Mouse (Mus musculus) forebrain, embryonic 12.5 days (tissue): ENCODE measurements around the gene Zswim3. TPM values are rescaled to one million over a fixed set of nuclear protein-coding genes. Genes with fewer than 3 reads are reported as not detected.
"Not testable (repeated sequence)": the region's sequence is repeated elsewhere in the genome, so short reads cannot be mapped to it uniquely, and the experiment has no call there.

ENCODE experiments used
- ATAC-seq: fragments of 200-750 bp; cut with Nextera tagmentation; 2 replicates; pipeline ENCODE4 v1.8.0; 2017; ENCODE audit warnings: moderate TSS enrichment; ENCODE audit not compliant: low FRiP score
- H3K27ac ChIP-seq: fragments of 300-500 bp; sonication (generic); 2 replicates; pipeline ENCODE4 v1.5.1; 2016; ENCODE audit warnings: mild to moderate bottlenecking
- H3K27me3 ChIP-seq: fragments of 300-500 bp; sonication (generic); 2 replicates; pipeline ENCODE4 v1.6.1; 2016; ENCODE audit warnings: mild to moderate bottlenecking
- H3K36me3 ChIP-seq: fragments of 300-500 bp; sonication (generic); replicated peaks from 2 replicates; pipeline ENCODE4 v1.6.1; 2016; ENCODE audit warnings: mild to moderate bottlenecking
- H3K4me1 ChIP-seq: fragments of 300-500 bp; sonication (generic); 2 replicates; pipeline ENCODE4 v1.6.1; 2016
- H3K4me2 ChIP-seq: fragments of 300-500 bp; sonication (generic); 2 replicates; pipeline ENCODE4 v1.6.1; 2016; ENCODE audit warnings: mild to moderate bottlenecking, moderate library complexity
- H3K4me3 ChIP-seq: fragments of 300-500 bp; sonication (generic); replicated peaks from 2 replicates; pipeline ENCODE4 v1.5.1; 2016; ENCODE audit warnings: mild to moderate bottlenecking
- H3K9ac ChIP-seq: fragments of 300-500 bp; sonication (generic); 2 replicates; pipeline ENCODE4 v1.6.1; 2016; ENCODE audit warnings: mild to moderate bottlenecking
- H3K9me3 ChIP-seq: fragments of 300-500 bp; sonication (generic); 2 replicates; pipeline ENCODE4 v1.6.1; 2016
- WGBS: fragments of 180-500 bp; shearing (Covaris S2); methylation state at CpG from one replicate; pipeline ENCODE4 v1.1.7; 2016; 5-methylcytosine and 5-hydroxymethylcytosine counted together
- polyA plus RNA-seq: library from polyadenylated mRNA; unstranded; fragments of >200 nt; fragmentation: Nextera tagmentation; extraction: Ambion mirVana; gene quantifications from 2 replicates; pipeline ENCODE4 v1.2.1, GENCODE M21; 2016

Gene Zswim3
- polyA plus RNA-seq, 1 experiment from 2014 or later = 10.7 TPM

DNA sequence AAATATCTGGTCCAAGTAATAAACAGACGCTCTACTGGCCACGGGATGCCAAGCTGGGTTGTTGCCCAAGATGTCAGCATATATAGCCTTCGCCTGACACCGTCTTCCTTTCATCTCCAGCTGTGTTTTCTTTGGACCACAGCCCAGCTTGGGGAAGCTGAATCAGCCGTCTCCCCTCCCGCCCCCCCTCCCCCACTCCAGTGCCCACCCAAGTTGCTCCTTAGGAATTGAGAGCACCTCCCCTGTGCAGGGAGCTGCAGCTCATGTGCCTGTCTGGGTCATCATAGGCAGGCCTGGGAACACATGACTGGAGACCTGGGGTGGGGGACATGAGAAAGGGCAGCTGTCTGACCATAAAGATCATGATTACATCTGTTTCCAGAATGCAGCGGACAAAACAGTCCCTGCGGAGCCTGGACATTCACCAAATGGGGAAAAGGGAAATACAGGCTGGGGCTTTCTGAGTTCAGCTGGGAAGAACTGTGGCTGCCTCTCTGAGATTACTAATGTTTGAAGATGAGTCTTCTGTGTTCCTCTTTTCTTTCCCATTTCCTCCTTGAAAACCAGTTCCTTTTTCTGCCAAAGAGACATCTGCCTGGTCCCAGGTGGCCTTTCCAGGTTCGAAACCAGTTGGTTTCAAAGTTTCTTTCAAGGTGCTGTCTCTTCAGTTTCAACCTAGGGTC lies 57.4 kb downstream of the Zswim3 start:
- peaks cover 38% of the 10 kb centered on the region for H3K27me3 ChIP-seq
- H3K9me3 ChIP-seq = no peaks in the 10 kb centered on the region
- H3K27ac ChIP-seq = 0 out of 2 replicates have a peak overlapping the region, but pooled peaks have one; percentile 32
- 59% methylated on average over 9 of the region's 9 CpGs for WGBS
- H3K36me3 ChIP-seq = no peaks in the 10 kb centered on the region
- peaks cover 13% of the 10 kb centered on the region for H3K4me1 ChIP-seq
- ATAC-seq = no peak
- H3K4me3 ChIP-seq = no peak overlapping the region
- H3K4me2 ChIP-seq = no peak overlapping the region
- no peak overlapping the region for H3K9ac ChIP-seq

DNA sequence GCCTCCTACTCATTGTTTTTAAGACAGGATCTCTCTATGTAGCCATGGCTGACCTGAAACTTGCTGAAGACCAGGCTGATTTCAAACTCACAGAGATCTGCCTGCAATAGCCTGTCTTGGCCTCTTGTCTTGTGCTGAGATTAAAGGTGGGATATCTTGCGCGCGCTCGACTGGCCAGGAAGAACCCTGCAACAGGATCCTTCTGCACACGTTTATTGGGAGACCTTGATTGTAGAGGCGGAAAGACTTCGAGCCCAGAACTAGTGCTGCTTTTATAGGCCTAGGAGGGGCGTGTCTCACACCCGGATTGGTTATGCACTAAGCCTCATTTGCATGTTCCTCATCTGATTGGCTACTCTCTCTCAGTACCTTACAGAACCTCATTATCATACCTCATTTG lies 58.5 kb downstream of the Zswim3 start:
- not testable (repeated sequence) for H3K9ac ChIP-seq, ATAC-seq, H3K4me1 ChIP-seq, H3K9me3 ChIP-seq, H3K36me3 ChIP-seq, H3K4me3 ChIP-seq, H3K4me2 ChIP-seq, H3K27ac ChIP-seq
- H3K27me3 ChIP-seq = peaks cover 27% of the 10 kb centered on the region
- WGBS = 94% methylated on average over 8 of the region's 9 CpGs

DNA sequence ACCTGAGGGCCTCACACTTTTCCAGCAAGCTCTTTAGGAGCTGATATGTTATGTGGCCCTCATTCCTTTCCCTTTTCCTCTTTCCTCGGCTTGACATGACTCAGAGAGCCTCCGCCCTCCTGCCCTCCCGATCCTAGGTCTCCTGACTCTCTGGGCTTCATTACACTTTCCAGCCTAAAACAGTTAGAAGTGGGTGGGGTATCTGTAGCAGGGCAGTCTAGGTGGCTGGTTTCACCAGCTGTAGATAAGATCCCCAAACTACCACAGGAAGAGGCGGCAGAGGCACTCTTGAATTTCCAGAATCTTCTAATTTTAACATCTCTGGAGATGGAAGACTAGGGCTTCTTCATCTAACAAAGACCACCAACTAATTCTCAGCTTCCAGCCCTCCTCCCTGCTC lies 59.7 kb downstream of the Zswim3 start:
- no peak overlapping the region for H3K4me3 ChIP-seq
- H3K4me2 ChIP-seq = no peak overlapping the region
- no peak overlapping the region for H3K9ac ChIP-seq
- no peaks in the 10 kb centered on the region for H3K36me3 ChIP-seq
- 83% methylated on average over 4 of the region's 4 CpGs for WGBS
- H3K9me3 ChIP-seq = no peaks in the 10 kb centered on the region
- ATAC-seq = no peak
- H3K27ac ChIP-seq = no peak overlapping the region
- peaks cover 16% of the 10 kb centered on the region for H3K27me3 ChIP-seq
- H3K4me1 ChIP-seq = peaks cover 3% of the 10 kb centered on the region; the same call in 1 of the 2 replicates

DNA sequence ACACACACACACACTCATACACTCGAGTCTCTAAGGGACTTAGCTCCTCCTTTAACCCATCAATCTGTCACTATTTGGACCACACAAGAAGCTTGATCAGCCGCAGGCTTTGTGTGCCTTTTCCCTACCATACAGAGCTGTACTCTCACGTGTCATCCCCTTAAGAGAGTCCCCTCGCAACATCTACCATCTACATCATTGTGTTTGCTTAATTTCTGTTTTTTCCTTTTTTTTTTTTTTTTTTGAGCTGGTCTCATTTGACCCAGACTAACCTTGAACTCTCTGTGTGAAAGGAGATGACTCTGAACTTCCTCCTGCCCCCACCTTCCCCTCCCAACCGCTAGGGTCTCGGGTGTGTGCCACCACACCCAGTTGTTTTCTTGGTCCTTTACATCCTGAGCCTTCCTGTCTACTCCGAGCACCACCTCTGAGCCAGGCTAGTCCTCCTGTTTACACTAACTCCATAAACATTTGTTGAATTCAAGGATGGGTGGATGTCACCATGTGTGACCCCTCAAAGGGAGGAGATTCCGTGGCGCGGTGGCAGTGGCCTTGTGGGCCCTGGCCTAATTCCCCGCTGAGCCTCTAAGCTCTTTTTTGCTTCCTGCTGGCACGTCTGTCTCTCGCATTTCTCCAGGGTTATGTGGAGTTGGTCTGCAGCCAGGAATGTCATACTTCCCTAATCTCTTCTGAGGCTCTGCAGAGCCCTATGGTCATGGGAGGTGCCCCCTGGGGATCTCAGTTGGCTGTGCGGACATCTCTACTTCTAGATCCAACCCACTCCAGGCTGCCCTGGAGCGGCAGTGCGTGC lies 62.0 kb downstream of the Zswim3 start:
- no peaks in the 10 kb centered on the region for H3K36me3 ChIP-seq
- H3K27me3 ChIP-seq = 0 out of 2 replicates have a peak, but pooled peaks cover 2% of the 10 kb centered on the region
- no peak overlapping the region for H3K4me3 ChIP-seq
- H3K9me3 ChIP-seq = no peaks in the 10 kb centered on the region
- 74% methylated on average over 16 of the region's 16 CpGs for WGBS
- H3K27ac ChIP-seq = no peak overlapping the region
- no peak overlapping the region for H3K4me2 ChIP-seq
- ATAC-seq = no peak
- H3K9ac ChIP-seq = no peak overlapping the region
- peaks cover 3% of the 10 kb centered on the region; the same call in 1 of the 2 replicates for H3K4me1 ChIP-seq

DNA sequence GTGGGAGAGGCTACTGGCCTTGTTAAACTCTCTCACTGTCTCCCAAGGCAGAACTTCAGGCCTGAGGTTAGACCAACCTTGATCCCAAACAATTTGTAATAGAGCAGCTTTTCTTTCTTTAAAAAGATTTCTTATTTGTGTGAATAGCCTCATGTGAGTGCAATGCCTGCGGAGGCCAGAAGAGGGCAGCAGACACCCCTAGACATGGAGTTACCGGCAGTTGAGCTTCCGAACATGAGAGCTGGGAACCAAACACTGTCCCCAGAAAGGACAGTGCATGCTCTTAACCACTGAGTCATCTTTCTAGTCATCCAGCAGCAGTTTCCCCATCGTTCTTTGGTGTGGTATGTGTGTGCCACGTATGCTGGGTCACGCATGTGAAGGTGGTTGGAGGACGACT lies 62.7 kb downstream of the Zswim3 start:
- no peak for ATAC-seq
- Histone ChIP-seq H3K4me3 (no peak overlapping the region), H3K4me2 (no peak overlapping the region), H3K9ac (no peak overlapping the region), H3K27ac (no peak overlapping the region), H3K27me3 (no peaks in the 10 kb centered on the region), H3K9me3 (no peaks in the 10 kb centered on the region), H3K36me3 (no peaks in the 10 kb centered on the region), H3K4me1 (no peaks in the 10 kb centered on the region)
- 90% methylated on average over 7 of the region's 7 CpGs for WGBS

DNA sequence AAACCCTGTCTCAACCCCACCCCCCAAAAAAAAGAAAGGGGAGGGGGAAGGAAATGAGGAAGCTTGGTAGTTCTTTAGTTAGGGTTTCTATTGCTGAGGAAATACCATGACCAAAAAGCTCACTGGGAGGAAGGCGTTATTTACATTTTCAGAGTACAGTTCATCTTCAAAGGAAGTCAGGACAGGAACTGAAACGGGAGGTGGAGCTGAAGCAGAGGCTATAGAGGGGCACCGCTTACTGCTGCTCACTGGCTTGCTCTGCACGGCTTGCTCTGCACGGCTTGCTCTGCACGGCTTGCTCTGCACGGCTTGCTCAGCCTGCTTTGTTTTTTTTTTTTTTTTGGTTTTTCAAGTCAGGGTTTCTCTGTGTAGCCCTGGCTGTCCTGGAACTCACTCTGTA lies 63.6 kb downstream of the Zswim3 start:
- 89% methylated on average over 7 of the region's 7 CpGs for WGBS
- Histone ChIP-seq H3K4me3 (no peak overlapping the region), H3K4me2 (no peak overlapping the region), H3K36me3 (no peaks in the 10 kb centered on the region), H3K4me1 (no peaks in the 10 kb centered on the region), H3K27me3 (no peaks in the 10 kb centered on the region), H3K9me3 (no peaks in the 10 kb centered on the region), H3K9ac (no peak overlapping the region), H3K27ac (no peak overlapping the region)
- no peak for ATAC-seq

Other genes with a start within 250 kb of the Zswim3 start
- gene Wfdc2, start 242.7 kb upstream of the Zswim3 start, polyA plus RNA-seq = 29.9 and 34.5 TPM in 2 replicates
- not detected in 2 replicates for gene Spint3, start 231.6 kb upstream of the Zswim3 start, polyA plus RNA-seq
- not detected in 2 replicates for gene Wfdc6a, start 219.7 kb upstream of the Zswim3 start, polyA plus RNA-seq
- gene Eppin, start 211.5 kb upstream of the Zswim3 start, polyA plus RNA-seq = not detected in 2 replicates
- not detected in 2 replicates for gene Wfdc6b, start 191.6 kb upstream of the Zswim3 start, polyA plus RNA-seq
- not detected in 2 replicates for gene Wfdc8, start 191.5 kb upstream of the Zswim3 start, polyA plus RNA-seq
- gene Wfdc16, start 166.3 kb upstream of the Zswim3 start, polyA plus RNA-seq = not detected in 2 replicates
- gene Wfdc10, start 149.1 kb upstream of the Zswim3 start, polyA plus RNA-seq = not detected in 2 replicates
- gene Wfdc9, start 148.5 kb upstream of the Zswim3 start, polyA plus RNA-seq = not detected in 2 replicates
- not detected in 2 replicates for gene Wfdc11, start 131.0 kb upstream of the Zswim3 start, polyA plus RNA-seq
- gene Wfdc13, start 120.0 kb upstream of the Zswim3 start, polyA plus RNA-seq = not detected in 2 replicates
- gene Spint4, start 106.6 kb upstream of the Zswim3 start, polyA plus RNA-seq = not detected in 2 replicates
- not detected in 2 replicates for gene Spint5, start 89.8 kb upstream of the Zswim3 start, polyA plus RNA-seq
- 0.73 and 0.81 TPM in 2 replicates for gene Wfdc3, start 59.2 kb upstream of the Zswim3 start, polyA plus RNA-seq
- 83.6 and 88.3 TPM in 2 replicates for gene Dnttip1, start 59.1 kb upstream of the Zswim3 start, polyA plus RNA-seq
- 601 and 611 TPM in 2 replicates for gene Ube2c, start 35.2 kb upstream of the Zswim3 start, polyA plus RNA-seq
- gene Tnnc2, start 25.1 kb upstream of the Zswim3 start, polyA plus RNA-seq = 1.3 TPM in 1 of 2 replicates, not detected in the other
- gene Snx21, start 19.3 kb upstream of the Zswim3 start, polyA plus RNA-seq = 11.5 and 13.0 TPM in 2 replicates
- gene Acot8, start 216 bp upstream of the Zswim3 start, polyA plus RNA-seq = 13.2 and 13.7 TPM in 2 replicates
- 21.4 and 25.7 TPM in 2 replicates for gene Zswim1, start 17.6 kb downstream of the Zswim3 start, polyA plus RNA-seq
- gene Spata25, start 23.4 kb downstream of the Zswim3 start, polyA plus RNA-seq = not detected in 2 replicates
- gene Ctsa, start 27.8 kb downstream of the Zswim3 start, polyA plus RNA-seq = 85.8 and 88.3 TPM in 2 replicates
- 4.2 and 4.6 TPM in 2 replicates for gene Neurl2, start 28.4 kb downstream of the Zswim3 start, polyA plus RNA-seq
- 39.0 and 40.4 TPM in 2 replicates for gene Pltp, start 52.6 kb downstream of the Zswim3 start, polyA plus RNA-seq
- gene Pcif1, start 74.2 kb downstream of the Zswim3 start, polyA plus RNA-seq = 92.9 and 96.3 TPM in 2 replicates
- 18.3 and 19.1 TPM in 2 replicates for gene Zfp335, start 106.7 kb downstream of the Zswim3 start, polyA plus RNA-seq
- gene Mmp9, start 135.7 kb downstream of the Zswim3 start, polyA plus RNA-seq = 3.6 and 4.4 TPM in 2 replicates
- gene Slc12a5, start 155.7 kb downstream of the Zswim3 start, polyA plus RNA-seq = 5.6 and 6.2 TPM in 2 replicates
- 138 and 144 TPM in 2 replicates for gene Ncoa5, start 229.8 kb downstream of the Zswim3 start, polyA plus RNA-seq